Mouse (Mus musculus): ENCODE measurements around the gene Ciart. TPM values are rescaled to one million over a fixed set of nuclear protein-coding genes. Genes with fewer than 3 reads are reported as not detected.

Ciart gene
- polyA plus RNA-seq (2015; fragmentation: Illumina TruSeq; extraction: RNeasy Lipid Tissue Mini Kit (QIAGEN cat#74804); ENCODE audit: insufficient read depth, low read depth, low replicate concordance): 5.0 TPM

DNA sequence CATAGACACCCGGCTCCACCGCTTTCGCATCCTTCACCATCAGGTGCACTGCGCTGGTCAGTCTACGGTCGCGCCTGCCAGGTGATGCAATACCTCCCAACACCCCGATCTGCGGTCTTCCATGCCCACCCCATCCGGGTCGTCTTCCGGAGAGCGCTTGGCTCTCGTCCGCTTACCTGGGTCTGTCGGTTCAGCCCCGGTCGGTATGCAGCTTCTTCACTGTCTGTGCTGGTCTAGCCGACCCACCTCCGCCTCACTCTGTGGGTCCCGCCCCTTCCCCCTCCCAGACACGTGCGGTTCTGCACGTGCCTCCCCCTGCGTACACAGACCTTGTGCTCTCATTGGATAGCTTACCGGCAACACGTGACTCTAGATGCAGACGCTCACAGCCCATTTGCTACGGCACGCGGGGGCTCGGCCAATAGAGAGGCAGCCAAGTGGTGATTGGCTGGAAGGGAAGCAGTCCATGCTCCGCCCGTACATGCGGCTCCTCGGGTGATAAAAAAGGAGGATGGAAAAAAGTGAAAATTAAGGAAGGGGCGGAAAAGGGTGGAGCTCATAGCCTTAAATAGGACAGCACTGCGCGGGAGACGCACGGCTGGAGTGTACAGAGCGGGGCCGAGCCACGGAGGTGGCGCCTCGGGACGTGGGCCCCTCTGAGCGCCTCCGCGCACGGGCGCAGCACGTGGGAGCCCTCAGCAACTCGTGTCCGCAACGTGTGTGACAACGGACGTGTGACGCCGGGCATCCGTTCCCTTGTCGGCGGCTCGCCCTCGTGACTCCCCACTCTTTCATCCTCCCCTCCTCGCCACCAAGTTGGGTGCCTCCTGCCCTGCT is at the start of gene Ciart:
Gene Ciart, minus strand, starts transcription at position 273 of the 837 bp plus-strand sequence.

DNA sequence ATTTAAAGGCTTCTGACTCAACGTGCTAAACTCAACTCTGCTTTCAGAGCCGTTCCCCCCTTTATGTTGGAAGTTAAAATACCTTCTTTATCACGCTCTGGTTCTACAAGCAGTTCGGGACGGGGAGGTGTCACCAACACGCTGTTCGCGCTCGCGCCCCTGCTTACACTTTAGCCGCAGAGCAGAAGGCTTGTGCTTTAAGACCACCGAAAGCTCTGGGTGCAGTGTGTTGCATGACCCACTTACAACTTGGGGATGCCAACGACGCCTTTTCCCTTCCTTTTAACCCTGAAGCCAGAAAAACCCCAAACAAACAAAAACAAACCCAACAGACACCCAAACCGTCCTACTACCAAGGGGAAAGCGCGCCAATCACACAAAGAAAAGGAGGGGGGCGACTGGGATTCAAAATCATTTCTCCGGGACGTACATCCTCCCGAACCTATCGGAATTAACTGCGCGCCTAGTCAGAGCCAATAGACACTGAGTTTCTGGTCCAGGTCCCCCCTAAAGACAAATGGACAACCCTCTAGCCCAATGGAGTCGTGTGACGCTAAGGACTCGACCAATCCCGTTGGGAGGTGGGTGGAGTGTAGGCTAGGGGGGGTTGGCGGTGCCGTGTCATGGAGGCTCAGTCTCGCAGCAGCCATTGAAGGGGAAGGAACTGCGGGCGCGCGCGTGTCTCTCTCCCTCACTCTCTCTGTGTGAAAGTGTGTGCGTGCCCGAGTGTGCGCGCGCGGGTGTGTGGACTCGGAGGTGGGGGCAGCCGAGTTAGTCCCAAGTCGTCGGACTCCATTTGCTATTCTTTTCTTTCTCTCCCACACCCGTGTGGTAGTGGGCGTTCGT is 46.8 kb upstream of the Ciart start, which contains the start of gene Anp32e:
Gene Anp32e, plus strand, starts transcription at position 589 of the 846 bp plus-strand sequence.

DNA sequence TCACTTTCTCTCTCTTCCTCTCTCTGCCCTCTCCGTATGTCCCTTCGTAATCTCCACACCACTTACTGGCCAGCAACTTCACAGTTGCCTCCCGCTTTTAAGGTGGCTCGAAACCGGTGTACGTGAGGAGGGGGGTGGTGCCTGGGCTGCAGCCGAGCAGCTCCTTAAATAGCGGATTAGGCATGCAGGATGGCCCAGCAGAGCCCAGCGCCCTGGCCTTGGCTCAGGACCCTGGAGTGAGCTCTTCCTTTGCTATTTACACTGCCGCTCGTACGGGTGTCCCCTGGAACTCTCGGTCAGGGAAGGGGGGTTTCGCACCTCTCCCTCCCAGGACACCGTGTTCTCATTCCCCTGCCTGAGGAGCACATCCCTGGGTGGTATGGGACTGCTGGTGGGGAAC is 22.5 kb upstream of the Ciart start, which contains the start of gene Car14:
Gene Car14, minus strand, starts transcription at position 124 of the 400 bp plus-strand sequence.

DNA sequence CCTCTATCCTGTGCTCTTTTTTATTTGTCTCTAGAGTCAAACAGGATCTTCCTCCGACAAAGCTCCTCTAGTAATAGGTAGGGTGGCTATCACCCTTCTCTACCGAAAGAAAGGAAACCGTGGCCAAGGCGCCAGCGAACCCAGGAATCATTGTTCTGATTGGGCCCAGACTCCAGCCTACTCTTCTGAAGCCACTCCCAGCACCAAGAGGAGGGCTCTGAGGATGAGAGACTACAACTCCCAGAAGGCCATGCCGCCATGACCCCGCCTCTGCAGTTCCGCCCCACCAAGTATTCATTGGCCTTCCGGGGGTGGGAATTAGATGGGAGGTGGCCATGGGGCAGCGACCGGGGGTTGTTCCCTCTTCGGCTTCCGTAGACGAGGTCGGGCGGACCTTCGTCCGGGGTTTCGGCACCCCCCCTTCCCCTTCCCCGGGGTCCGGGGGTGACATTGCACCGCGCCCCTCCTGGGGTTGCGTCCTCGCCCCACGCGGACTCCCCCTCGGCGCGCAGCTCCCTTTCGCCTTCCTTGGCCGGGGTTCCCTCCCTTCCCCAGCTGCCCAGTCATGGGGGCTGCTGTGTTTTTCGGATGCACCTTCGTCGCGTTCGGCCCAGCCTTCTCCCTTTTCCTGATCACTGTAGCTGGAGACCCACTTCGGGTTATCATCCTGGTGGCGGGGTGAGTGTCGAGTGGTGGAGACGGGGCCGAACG is 11.7 kb upstream of the Ciart start, which contains the start of gene Aph1a:
Gene Aph1a, plus strand, starts transcription at position 364 of the 711 bp plus-strand sequence.

DNA sequence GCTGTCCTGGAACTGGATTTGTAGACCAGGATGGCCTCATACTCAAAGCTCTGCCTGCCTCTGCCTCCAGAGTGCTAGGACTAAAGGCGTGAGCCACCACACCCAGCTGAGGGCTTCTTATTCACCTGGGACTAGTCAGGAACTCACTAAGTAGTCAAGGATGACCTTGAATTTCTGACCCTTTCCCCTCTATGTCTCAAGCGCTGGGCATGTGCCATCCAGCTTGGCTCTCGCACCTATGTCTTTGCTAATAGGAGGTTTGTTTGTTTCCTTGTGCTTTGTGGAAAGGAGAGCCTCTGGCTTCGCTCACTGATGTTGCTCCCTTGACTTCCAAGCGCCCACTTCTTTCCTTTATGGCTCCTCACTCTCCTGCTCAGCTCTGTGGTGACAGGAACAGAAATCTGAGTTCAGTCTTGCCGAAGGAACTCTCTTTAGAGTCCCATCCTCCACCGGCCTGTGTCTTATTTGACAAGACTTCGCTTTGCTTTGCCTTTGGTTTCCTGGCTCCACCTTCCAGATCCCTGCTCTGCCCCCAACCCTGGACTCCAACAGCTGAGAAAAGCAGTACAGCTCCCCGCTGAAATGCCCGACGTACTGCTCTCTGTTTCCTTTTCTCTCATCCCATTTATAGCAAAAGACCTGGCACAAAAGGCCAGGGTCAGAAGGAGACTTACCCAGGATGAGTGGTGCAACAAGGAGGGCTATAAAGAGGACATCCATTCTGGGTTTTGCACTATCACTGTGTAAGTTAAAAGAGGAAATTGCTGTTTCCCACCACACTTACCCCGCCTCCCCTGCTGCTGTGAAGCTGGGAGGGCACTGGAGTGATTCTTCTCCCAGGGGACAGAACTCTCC is 9.4 kb upstream of the Ciart start, which contains the start of gene BC028528:
Gene BC028528, minus strand, starts transcription at position 795 of the 855 bp plus-strand sequence.

DNA sequence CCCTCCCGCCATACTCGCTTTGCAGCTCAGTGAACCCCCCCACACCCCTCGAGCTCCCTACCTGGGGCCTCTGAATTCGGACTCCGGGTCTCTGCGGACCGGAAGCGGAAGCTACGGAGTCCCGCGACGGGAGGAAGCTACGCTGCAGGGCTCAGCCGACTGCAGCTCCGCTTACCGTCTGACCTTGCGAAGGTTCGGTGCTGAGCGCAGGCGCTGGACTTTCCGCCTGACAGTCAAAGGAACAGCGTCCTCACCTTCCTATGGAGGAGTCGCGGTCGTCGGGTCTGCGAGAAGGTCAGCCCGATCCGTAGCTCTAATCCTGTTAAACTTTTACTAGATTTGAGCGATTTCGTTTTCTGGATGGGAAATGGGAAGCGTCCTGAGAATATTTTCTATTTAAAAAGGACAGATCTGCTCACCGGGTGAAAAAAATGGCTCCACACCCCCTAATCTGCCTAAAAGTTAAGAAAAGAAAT is 10.6 kb downstream of the Ciart start, which contains the start of gene Mrps21:
Gene Mrps21, minus strand, starts transcription at position 128 of the 476 bp plus-strand sequence.

DNA sequence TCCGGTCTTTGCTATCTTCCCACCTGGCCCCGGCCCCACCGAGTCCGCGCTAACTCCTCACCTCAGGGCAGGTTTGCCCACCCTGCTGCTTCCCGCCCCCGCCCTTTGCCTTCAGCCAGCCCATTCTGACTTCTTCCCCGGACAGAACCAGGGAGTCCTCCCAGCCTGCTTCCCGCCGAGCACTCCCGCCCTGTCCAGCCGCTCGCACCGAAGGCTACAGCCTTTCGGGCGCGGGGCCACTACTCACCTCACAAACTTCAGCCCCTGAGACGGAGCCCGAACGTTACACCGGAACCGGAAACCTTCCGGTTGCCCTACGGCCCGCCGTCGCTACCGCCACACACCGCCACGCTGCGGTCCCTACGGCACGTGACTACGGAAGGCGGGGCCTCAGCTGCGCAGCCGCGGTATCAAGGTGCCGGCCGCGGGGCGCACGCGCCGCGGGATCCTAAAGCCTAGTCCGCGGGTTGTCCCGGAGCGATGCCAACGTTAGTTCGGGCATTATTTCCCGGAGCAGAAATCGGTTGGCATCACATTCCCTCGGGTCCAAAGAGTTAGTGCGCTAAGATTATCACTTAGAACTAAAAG is 26.5 kb downstream of the Ciart start, which contains the start of gene Prpf3:
Gene Prpf3, minus strand, starts transcription at position 384 of the 588 bp plus-strand sequence.

Other genes with a start within 250 kb of the Ciart start
- gene Mcl1, start 223.5 kb downstream of the Ciart start, polyA plus RNA-seq (2015; fragmentation: Illumina TruSeq; extraction: RNeasy Lipid Tissue Mini Kit (QIAGEN cat#74804); ENCODE audit: insufficient read depth, low read depth, low replicate concordance): 35.6 TPM
- 10.2 TPM for gene Adamtsl4, start 194.3 kb downstream of the Ciart start, polyA plus RNA-seq (2015; fragmentation: Illumina TruSeq; extraction: RNeasy Lipid Tissue Mini Kit (QIAGEN cat#74804); ENCODE audit: insufficient read depth, low read depth, low replicate concordance)
- 40.8 TPM for gene Ecm1, start 142.7 kb downstream of the Ciart start, polyA plus RNA-seq (2015; fragmentation: Illumina TruSeq; extraction: RNeasy Lipid Tissue Mini Kit (QIAGEN cat#74804); ENCODE audit: insufficient read depth, low read depth, low replicate concordance)
- gene Tars2, start 122.0 kb downstream of the Ciart start, polyA plus RNA-seq (2015; fragmentation: Illumina TruSeq; extraction: RNeasy Lipid Tissue Mini Kit (QIAGEN cat#74804); ENCODE audit: insufficient read depth, low read depth, low replicate concordance): 11.3 TPM
- 4.9 TPM for gene Rprd2, start 63.4 kb downstream of the Ciart start, polyA plus RNA-seq (2015; fragmentation: Illumina TruSeq; extraction: RNeasy Lipid Tissue Mini Kit (QIAGEN cat#74804); ENCODE audit: insufficient read depth, low read depth, low replicate concordance)
- 12.8 TPM for gene Prpf3, start 26.4 kb downstream of the Ciart start, polyA plus RNA-seq (2015; fragmentation: Illumina TruSeq; extraction: RNeasy Lipid Tissue Mini Kit (QIAGEN cat#74804); ENCODE audit: insufficient read depth, low read depth, low replicate concordance)
- gene Mrps21, start 10.7 kb downstream of the Ciart start, polyA plus RNA-seq (2015; fragmentation: Illumina TruSeq; extraction: RNeasy Lipid Tissue Mini Kit (QIAGEN cat#74804); ENCODE audit: insufficient read depth, low read depth, low replicate concordance): 66.6 TPM
- gene BC028528, start 9.8 kb upstream of the Ciart start, polyA plus RNA-seq (2015; fragmentation: Illumina TruSeq; extraction: RNeasy Lipid Tissue Mini Kit (QIAGEN cat#74804); ENCODE audit: insufficient read depth, low read depth, low replicate concordance): 13.4 TPM
- gene Aph1a, start 11.7 kb upstream of the Ciart start, polyA plus RNA-seq (2015; fragmentation: Illumina TruSeq; extraction: RNeasy Lipid Tissue Mini Kit (QIAGEN cat#74804); ENCODE audit: insufficient read depth, low read depth, low replicate concordance): 20.3 TPM
- gene Car14, start 22.4 kb upstream of the Ciart start, polyA plus RNA-seq (2015; fragmentation: Illumina TruSeq; extraction: RNeasy Lipid Tissue Mini Kit (QIAGEN cat#74804); ENCODE audit: insufficient read depth, low read depth, low replicate concordance): not detected
- gene Anp32e, start 47.0 kb upstream of the Ciart start, polyA plus RNA-seq (2015; fragmentation: Illumina TruSeq; extraction: RNeasy Lipid Tissue Mini Kit (QIAGEN cat#74804); ENCODE audit: insufficient read depth, low read depth, low replicate concordance): 8.0 TPM
- 14.3 TPM for gene Plekho1, start 113.8 kb upstream of the Ciart start, polyA plus RNA-seq (2015; fragmentation: Illumina TruSeq; extraction: RNeasy Lipid Tissue Mini Kit (QIAGEN cat#74804); ENCODE audit: insufficient read depth, low read depth, low replicate concordance)
- 7.2 TPM for gene Vps45, start 176.2 kb upstream of the Ciart start, polyA plus RNA-seq (2015; fragmentation: Illumina TruSeq; extraction: RNeasy Lipid Tissue Mini Kit (QIAGEN cat#74804); ENCODE audit: insufficient read depth, low read depth, low replicate concordance)
- 4.3 TPM for gene Otud7b, start 222.3 kb upstream of the Ciart start, polyA plus RNA-seq (2015; fragmentation: Illumina TruSeq; extraction: RNeasy Lipid Tissue Mini Kit (QIAGEN cat#74804); ENCODE audit: insufficient read depth, low read depth, low replicate concordance)

Measured in pancreas, adult 10 weeks (tissue).